ENCODE assay signal across 7 mouse cellular contexts in the genomic region with DNA sequence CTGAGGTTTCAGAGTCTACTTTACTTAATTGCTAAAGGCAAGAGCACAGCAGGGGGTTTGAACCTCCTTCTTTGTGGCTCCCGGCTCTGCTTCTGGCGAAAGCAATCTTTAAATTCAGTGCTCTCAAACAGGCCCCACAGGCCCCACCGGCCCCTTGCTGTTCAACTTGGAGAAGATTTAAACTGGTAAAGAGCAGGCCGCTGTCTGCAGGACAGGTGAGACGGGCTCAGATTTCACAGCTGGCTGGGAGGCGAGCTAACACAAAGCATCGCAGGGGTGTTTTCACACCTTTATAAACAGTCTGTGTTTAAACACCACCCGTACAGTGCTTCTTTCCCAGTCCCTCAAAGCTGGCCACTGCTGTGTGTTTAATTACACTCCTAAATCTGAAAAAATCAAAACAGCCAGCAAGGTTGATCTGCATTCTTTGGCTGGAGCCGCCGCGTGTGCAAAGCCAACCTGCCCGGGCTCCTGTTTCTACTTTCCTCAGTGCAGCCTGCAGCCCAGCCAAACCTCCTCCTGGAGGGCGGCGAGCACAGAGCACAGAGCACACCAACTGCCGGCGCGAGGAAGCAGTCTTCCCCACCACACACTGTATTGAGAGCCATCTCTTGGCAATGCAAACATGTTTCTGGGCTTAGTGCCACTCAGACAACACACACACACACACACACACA.
DNase-seq lines count a peak whose midpoint lies in the region; ATAC-seq and TF ChIP-seq lines count a peak whose summit lies in the region.

No protein-coding gene starts in this region.

- no peaks in the 10 kb centered on the region for H3K36me3 ChIP-seq in forebrain, embryonic 10.5 days (replicated peaks)
- H3K36me3 ChIP-seq in heart, embryonic 15.5 days, result no peaks in the 10 kb centered on the region
- no peaks in the 10 kb centered on the region for H3K36me3 ChIP-seq in kidney, embryonic 16.5 days (ENCODE audit: insufficient read depth, low read length)
- H3K36me3 ChIP-seq in limb, embryonic 14.5 days (ENCODE audit: control insufficient read depth, insufficient read depth, low read length), result no peaks in the 10 kb centered on the region
- no peaks in the 10 kb centered on the region for H3K36me3 ChIP-seq in midbrain, embryonic 13.5 days

- H3K4me3 ChIP-seq in brown adipose tissue, adult 24 weeks (ENCODE audit: insufficient read depth, low read depth, low read length), result no peak overlapping the region; the same call in 1 of the 2 replicates
- peak overlapping the region; percentile 20 for H3K4me3 ChIP-seq in forebrain, embryonic 10.5 days
- H3K4me3 ChIP-seq in heart, embryonic 15.5 days, result no peak overlapping the region
- no peak overlapping the region for H3K4me3 ChIP-seq in kidney, embryonic 16.5 days (ENCODE audit: low read length)
- no peak overlapping the region; the same call in 1 of the 2 replicates for H3K4me3 ChIP-seq in limb, embryonic 14.5 days (replicated peaks; ENCODE audit: low read length)
- H3K4me3 ChIP-seq in midbrain, embryonic 13.5 days (replicated peaks), result peak overlapping the region; percentile 6; the same call in 1 of the 2 replicates

- WGBS in forebrain, embryonic 10.5 days, result 3% methylated on average over 17 of the region's 17 CpGs
- 17% methylated on average over 17 of the region's 17 CpGs for WGBS in heart, embryonic 15.5 days
- 12% methylated on average over 17 of the region's 17 CpGs for WGBS in kidney, embryonic 16.5 days
- 4% methylated on average over 17 of the region's 17 CpGs for WGBS in limb, embryonic 14.5 days
- WGBS in midbrain, embryonic 13.5 days, result 5% methylated on average over 17 of the region's 17 CpGs

- peak overlapping the region; percentile 36; the same call in 1 of the 2 replicates for H3K27ac ChIP-seq in brown adipose tissue, adult 24 weeks (replicated peaks; ENCODE audit: low read depth, low read length)
- peak overlapping the region; percentile 73; the same call in 1 of the 2 replicates for H3K27ac ChIP-seq in forebrain, embryonic 10.5 days
- peak overlapping the region; percentile 78 for H3K27ac ChIP-seq in heart, embryonic 15.5 days
- H3K27ac ChIP-seq in kidney, embryonic 16.5 days (ENCODE audit: low read length), result peak overlapping the region; percentile 88
- peak overlapping the region; percentile 75 for H3K27ac ChIP-seq in limb, embryonic 14.5 days (replicated peaks; ENCODE audit: low read depth, low read length)
- peak overlapping the region; percentile 70 for H3K27ac ChIP-seq in midbrain, embryonic 13.5 days

- peak; percentile 90 for ATAC-seq in heart, embryonic 15.5 days (replicated peaks; ENCODE audit: insufficient number of reproducible peaks, insufficient read depth, low FRiP score, low read depth)
- ATAC-seq in kidney, embryonic 16.5 days (ENCODE audit: low FRiP score, low TSS enrichment), result peak; percentile 87
- peak; percentile 86 for ATAC-seq in limb, embryonic 14.5 days (ENCODE audit: low FRiP score, low read depth)
- peak; percentile 90 for ATAC-seq in midbrain, embryonic 13.5 days

- peaks cover 81% of the 10 kb centered on the region for H3K27me3 ChIP-seq in forebrain, embryonic 10.5 days (ENCODE audit: poor library complexity, severe bottlenecking)
- H3K27me3 ChIP-seq in heart, embryonic 15.5 days, result no peaks in the 10 kb centered on the region
- no peaks in the 10 kb centered on the region for H3K27me3 ChIP-seq in kidney, embryonic 16.5 days (ENCODE audit: insufficient read depth, low read length)
- H3K27me3 ChIP-seq in limb, embryonic 14.5 days (ENCODE audit: control insufficient read depth, insufficient read depth, low read length), result no peaks in the 10 kb centered on the region
- H3K27me3 ChIP-seq in midbrain, embryonic 13.5 days, result peaks cover 29% of the 10 kb centered on the region

- peak; percentile 48 for DNase-seq in forebrain, embryonic 10.5 days (ENCODE audit: extremely low spot score, low spot score)
- peak; percentile 82 for DNase-seq in limb, embryonic 14.5 days (ENCODE audit: low spot score)
- peak; percentile 81 for DNase-seq in telencephalon, adult 2 months (ENCODE audit: low read depth, low spot score)

- H3K9ac ChIP-seq in heart, embryonic 15.5 days, result no peak overlapping the region
- H3K9ac ChIP-seq in kidney, embryonic 16.5 days (replicated peaks; ENCODE audit: low read length), result no peak overlapping the region
- peak overlapping the region; percentile 29; the same call in 1 of the 2 replicates for H3K9ac ChIP-seq in limb, embryonic 14.5 days (ENCODE audit: low read depth, low read length, severe bottlenecking)
- H3K9ac ChIP-seq in midbrain, embryonic 13.5 days (replicated peaks), result peak overlapping the region; percentile 51

- H3K4me1 ChIP-seq in brown adipose tissue, adult 24 weeks (ENCODE audit: control insufficient read depth, insufficient read depth, insufficient read length, low read length), result peaks cover 15% of the 10 kb centered on the region; the same call in 1 of the 2 replicates
- H3K4me1 ChIP-seq in forebrain, embryonic 10.5 days, result peaks cover 55% of the 10 kb centered on the region
- peaks cover 58% of the 10 kb centered on the region for H3K4me1 ChIP-seq in heart, embryonic 15.5 days (replicated peaks)
- H3K4me1 ChIP-seq in kidney, embryonic 16.5 days (ENCODE audit: insufficient read depth, low read length), result peaks cover 54% of the 10 kb centered on the region
- H3K4me1 ChIP-seq in limb, embryonic 14.5 days (ENCODE audit: control insufficient read depth, insufficient read depth, low read length), result peaks cover 56% of the 10 kb centered on the region
- peaks cover 45% of the 10 kb centered on the region for H3K4me1 ChIP-seq in midbrain, embryonic 13.5 days (replicated peaks)

- TF ChIP-seq POLR2A in limb, embryonic 14.5 days (IDR thresholded peaks at IDR 0.05; ENCODE audit: borderline replicate concordance, extremely low read depth, insufficient read depth, insufficient read length), result no peak

- H3K9me3 ChIP-seq in forebrain, embryonic 10.5 days, result no peaks in the 10 kb centered on the region
- H3K9me3 ChIP-seq in heart, embryonic 15.5 days (replicated peaks), result no peaks in the 10 kb centered on the region
- no peaks in the 10 kb centered on the region for H3K9me3 ChIP-seq in kidney, embryonic 16.5 days (ENCODE audit: low read length)
- no peaks in the 10 kb centered on the region for H3K9me3 ChIP-seq in limb, embryonic 14.5 days (ENCODE audit: control insufficient read depth, low read length)
- no peaks in the 10 kb centered on the region for H3K9me3 ChIP-seq in midbrain, embryonic 13.5 days

- H3K4me2 ChIP-seq in heart, embryonic 15.5 days, result peak overlapping the region; percentile 51
- H3K4me2 ChIP-seq in kidney, embryonic 16.5 days (replicated peaks; ENCODE audit: low read depth, low read length), result peak overlapping the region; percentile 31
- H3K4me2 ChIP-seq in limb, embryonic 14.5 days (replicated peaks; ENCODE audit: low read depth, low read length, severe bottlenecking), result peak overlapping the region; percentile 38
- peak overlapping the region; percentile 26 for H3K4me2 ChIP-seq in midbrain, embryonic 13.5 days (replicated peaks)

Comparison
In these comparisons a context has a peak if more than half of its experiments do, and no peak if none do; other contexts are left out.
1. H3K27ac ChIP-seq: peak in every context shown above with its lines; median percentile 88 in kidney, embryonic 16.5 days; 78 in heart, embryonic 15.5 days; 75 in limb, embryonic 14.5 days; 73 in forebrain, embryonic 10.5 days; 70 in midbrain, embryonic 13.5 days; 36 in brown adipose tissue, adult 24 weeks.
2. H3K4me3 ChIP-seq: peak in forebrain, embryonic 10.5 days (single experiment) and midbrain, embryonic 13.5 days (single experiment); none in brown adipose tissue, adult 24 weeks (single experiment), heart, embryonic 15.5 days (single experiment), kidney, embryonic 16.5 days (single experiment) and limb, embryonic 14.5 days (single experiment).
3. H3K9ac ChIP-seq: peak in limb, embryonic 14.5 days (single experiment) and midbrain, embryonic 13.5 days (single experiment); none in heart, embryonic 15.5 days (single experiment) and kidney, embryonic 16.5 days (single experiment).
4. Peak in every context shown above with its lines, with median percentiles within 50 percentile points of each other: DNase-seq, ATAC-seq and H3K4me2 ChIP-seq.